Mouse (Mus musculus): ENCODE results near the gene Fcna. TPM values are rescaled to one million over a fixed set of nuclear protein-coding genes. Genes with fewer than 3 reads are reported as not detected.

The Fcna gene
- total and polyA plus RNA-seq, 3 experiments, result 0.21 TPM; not detected in 2

GRCm38 (mm10) chr2:25608671-25609070 lies 19.2 kb downstream of the Fcna start:
- Histone ChIP-seq H3K4me3 (ENCODE audit: control insufficient read depth in 1 of 2, insufficient read depth in 1 of 2, low read depth in 2 of 2, low read length in 2 of 2) (peak overlapping the region; percentile 27 to 37; a peak in 2 of 4 replicates), H3K79me2 (ENCODE audit: control insufficient read depth, insufficient read depth, low read length, poor library complexity) (peaks cover 28% of the 10 kb centered on the region), H3K4me1 (ENCODE audit: control insufficient read depth in 1 of 2, insufficient read depth in 2 of 2, low read length in 2 of 2) (peaks cover 0 to 18% of the 10 kb centered on the region in 2 experiments; a peak in 3 of 4 replicates), H3K9me3 (replicated peaks; ENCODE audit: insufficient read depth, low read length) (no peaks in the 10 kb centered on the region), H3K27ac (ENCODE audit: control insufficient read depth, low read depth, low read length) (peak overlapping the region; percentile 37), H3K36me3 (ENCODE audit: control insufficient read depth in 1 of 2, insufficient read depth in 2 of 2, low read length in 2 of 2) (peaks cover 0 to 16% of the 10 kb centered on the region in 2 experiments; a peak in 2 of 4 replicates), H3K27me3 (ENCODE audit: control insufficient read depth in 1 of 2, insufficient read depth in 2 of 2, low read length in 2 of 2) (no peaks in the 10 kb centered on the region), H3K9ac (ENCODE audit: control insufficient read depth, low read depth, low read length, poor library complexity, severe bottlenecking) (peak overlapping the region; percentile 55)
- no peak for DNase-seq (ENCODE audit: low read depth, low spot score)
- TF ChIP-seq SIN3A (IDR thresholded peaks at IDR 0.05; ENCODE audit: low read length), result peak; percentile 13; the same call in 1 of the 2 replicates
- no peak; the same call in 1 of the 2 replicates for TF ChIP-seq MAX (IDR thresholded peaks at IDR 0.05; ENCODE audit: low read length)
- TF ChIP-seq ELF1 (IDR thresholded peaks at IDR 0.05; ENCODE audit: low read depth, low read length), result no peak
- no peak for TF ChIP-seq BHLHE40 (IDR thresholded peaks at IDR 0.05; ENCODE audit: borderline replicate concordance, low read depth, low read length)
- 0 out of 4 replicates have a peak, but pooled peaks of 1 of the 2 experiments have one; percentile 1 for TF ChIP-seq EP300 (IDR thresholded peaks at IDR 0.05; ENCODE audit: low read depth in 1 of 2, low read length in 2 of 2)
- no peak for TF ChIP-seq CHD1 (IDR thresholded peaks at IDR 0.05; ENCODE audit: low read depth, low read length)
- TF ChIP-seq GATA1 (IDR thresholded peaks at IDR 0.05; ENCODE audit: low read depth, low read length), result no peak; the same call in 1 of the 2 replicates
- no peak for TF ChIP-seq ZC3H11A (IDR thresholded peaks at IDR 0.05; ENCODE audit: low read depth, low read length)
- no peak for TF ChIP-seq MYB (IDR thresholded peaks at IDR 0.05; ENCODE audit: low read depth, low read length)
- no peak for TF ChIP-seq ZNF384 (IDR thresholded peaks at IDR 0.05; ENCODE audit: low read depth, low read length)
- TF ChIP-seq TAL1 (IDR thresholded peaks at IDR 0.05; ENCODE audit: low read length), result no peak
- TF ChIP-seq TCF12 (IDR thresholded peaks at IDR 0.05; ENCODE audit: low read depth, low read length), result no peak
- no peak for TF ChIP-seq POLR2AphosphoS5 (IDR thresholded peaks at IDR 0.05; ENCODE audit: borderline replicate concordance, low read depth, low read length)
- 0 out of 2 replicates have a peak, but pooled peaks have one; percentile 0 for TF ChIP-seq MYC (IDR thresholded peaks at IDR 0.05; ENCODE audit: low read depth, low read length)
- no peak for TF ChIP-seq JUND (IDR thresholded peaks at IDR 0.05; ENCODE audit: low read depth, low read length)
- TF ChIP-seq KAT2A (conservative IDR thresholded peaks at IDR 0.05; ENCODE audit: low read depth, low read length), result no peak
- TF ChIP-seq NELFE (IDR thresholded peaks at IDR 0.05; ENCODE audit: low read depth, low read length), result no peak
- peak; percentile 3; the same call in 1 of the 2 replicates for TF ChIP-seq E2F4 (IDR thresholded peaks at IDR 0.05; ENCODE audit: borderline replicate concordance, low read depth, low read length)
- TF ChIP-seq MEF2A (IDR thresholded peaks at IDR 0.05; ENCODE audit: extremely low read depth, insufficient replicate concordance, low read depth, low read length, poor library complexity, severe bottlenecking), result no peak
- TF ChIP-seq CTCF (IDR thresholded peaks at IDR 0.05 in 2 of 3, conservative IDR thresholded peaks at IDR 0.05 in 1 of 3; ENCODE audit: control insufficient read depth in 1 of 3, insufficient read depth in 1 of 3, low read depth in 2 of 3, low read length in 3 of 3, poor library complexity in 1 of 3, severe bottlenecking in 1 of 3), result no peak
- TF ChIP-seq SMC3 (IDR thresholded peaks at IDR 0.05; ENCODE audit: low read depth, low read length), result no peak
- no peak for TF ChIP-seq USF1 (IDR thresholded peaks at IDR 0.05; ENCODE audit: low read depth, low read length)
- TF ChIP-seq MAZ (IDR thresholded peaks at IDR 0.05; ENCODE audit: low read depth, low read length), result no peak
- no peak for TF ChIP-seq ZKSCAN1 (IDR thresholded peaks at IDR 0.05; ENCODE audit: low read depth, low read length)
- no peak for TF ChIP-seq CHD2 (IDR thresholded peaks at IDR 0.05; ENCODE audit: low read length)
- TF ChIP-seq POLR2A (IDR thresholded peaks at IDR 0.05; ENCODE audit: control insufficient read depth in 1 of 2, insufficient read depth in 1 of 2, low read depth in 1 of 2, low read length in 2 of 2, poor library complexity in 1 of 2), result no peak
- no peak; the same call in 1 of the 2 replicates for TF ChIP-seq TBP (IDR thresholded peaks at IDR 0.05; ENCODE audit: low read depth, low read length)
- no peak for TF ChIP-seq UBTF (IDR thresholded peaks at IDR 0.05; ENCODE audit: borderline replicate concordance, insufficient read depth, low read depth, low read length)
- no peak for TF ChIP-seq ZMIZ1 (IDR thresholded peaks at IDR 0.05; ENCODE audit: low read depth, low read length)
- TF ChIP-seq RAD21 (IDR thresholded peaks at IDR 0.05; ENCODE audit: low read depth, low read length), result no peak
- TF ChIP-seq MXI1 (IDR thresholded peaks at IDR 0.05; ENCODE audit: low read depth, low read length), result no peak
- TF ChIP-seq RCOR1 (IDR thresholded peaks at IDR 0.05; ENCODE audit: low read depth, low read length), result no peak
- TF ChIP-seq HCFC1 (IDR thresholded peaks at IDR 0.05; ENCODE audit: low read depth, low read length), result no peak
- peak; percentile 71; the same call in 1 of the 2 replicates for TF ChIP-seq ETS1 (IDR thresholded peaks at IDR 0.05; ENCODE audit: low read depth, low read length)
- no peak for TF ChIP-seq USF2 (IDR thresholded peaks at IDR 0.05; ENCODE audit: borderline replicate concordance in 1 of 2, insufficient read depth in 1 of 2, low read depth in 1 of 2, low read length in 2 of 2)
- TF ChIP-seq POLR2AphosphoS2 (IDR thresholded peaks at IDR 0.05; ENCODE audit: low read length), result no peak
- no peak for TF ChIP-seq GABPA (IDR thresholded peaks at IDR 0.05; ENCODE audit: low read depth, low read length)
- no peak for TF ChIP-seq NRF1 (IDR thresholded peaks at IDR 0.05; ENCODE audit: insufficient read depth, low read depth, low read length, poor library complexity, severe bottlenecking)
